Mouse (Mus musculus) layer of hippocampus, adult 8-10 months (tissue): ENCODE data around the gene Babam1. TPM values are rescaled to one million over a fixed set of nuclear protein-coding genes. Genes with fewer than 3 reads are reported as not detected.

Source experiments
- DNase-seq, 2 experiments: peaks; one replicate each; pipeline ENCODE4 v3.0.0; 2022; ENCODE audit warnings: low spot score in 2 of 2
- total RNA-seq, 4 experiments: library from RNA; stranded (reverse); gene quantifications; 2 replicates each; pipeline ENCODE4 v1.2.4; 2022

Gene Babam1
- total RNA-seq, 4 experiments from 2014 or later, result 95.9 to 110 (median 108) TPM

DNA sequence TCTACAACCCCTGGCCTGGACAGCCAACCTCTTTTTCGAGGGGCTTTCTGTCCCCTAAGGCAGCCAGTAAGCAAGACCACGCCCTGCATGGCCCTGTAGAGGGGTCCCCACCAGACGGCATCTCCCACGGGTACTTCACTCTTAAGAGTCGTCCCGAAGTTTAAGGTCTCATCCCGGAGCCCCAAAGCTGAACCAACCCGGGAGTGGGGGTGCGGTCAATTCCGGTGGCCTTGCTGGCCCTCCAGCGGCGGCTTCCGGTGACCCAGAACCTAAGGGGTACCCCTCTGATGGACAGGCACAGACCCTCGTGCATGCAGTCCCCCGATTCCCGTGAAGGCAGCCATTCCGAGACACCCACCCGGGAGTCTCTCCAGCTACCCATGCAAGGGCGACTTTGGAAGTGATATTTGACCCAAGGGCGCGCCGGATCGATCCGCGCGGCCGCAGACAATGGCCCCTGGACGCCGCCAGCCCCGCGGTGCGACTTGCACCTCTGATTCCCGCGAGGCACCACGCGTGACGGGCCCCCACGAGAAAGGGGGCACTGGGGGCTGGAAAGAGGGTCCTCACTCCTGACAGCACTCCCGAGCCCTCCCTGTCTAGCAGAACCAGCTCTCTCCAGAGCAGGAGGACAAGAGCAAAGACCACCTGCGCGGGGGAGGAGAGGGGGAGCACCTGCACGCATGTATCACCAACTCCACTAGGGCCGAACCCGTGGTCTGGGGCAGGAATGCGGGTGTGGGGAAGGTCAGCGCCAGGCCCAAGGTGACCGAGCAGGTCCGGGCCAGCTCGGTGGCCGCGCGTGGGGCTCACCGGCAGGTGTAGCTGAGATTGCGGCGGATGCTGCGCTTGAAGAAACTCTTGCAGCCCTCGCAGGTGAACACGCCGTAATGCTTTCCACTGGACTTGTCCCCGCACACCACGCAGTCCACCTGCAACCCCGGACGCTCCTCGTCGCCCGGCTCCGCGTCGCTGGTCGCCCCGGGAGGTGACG is 16.2 kb upstream of the Babam1 start:
- DNase-seq, result no peak

DNA sequence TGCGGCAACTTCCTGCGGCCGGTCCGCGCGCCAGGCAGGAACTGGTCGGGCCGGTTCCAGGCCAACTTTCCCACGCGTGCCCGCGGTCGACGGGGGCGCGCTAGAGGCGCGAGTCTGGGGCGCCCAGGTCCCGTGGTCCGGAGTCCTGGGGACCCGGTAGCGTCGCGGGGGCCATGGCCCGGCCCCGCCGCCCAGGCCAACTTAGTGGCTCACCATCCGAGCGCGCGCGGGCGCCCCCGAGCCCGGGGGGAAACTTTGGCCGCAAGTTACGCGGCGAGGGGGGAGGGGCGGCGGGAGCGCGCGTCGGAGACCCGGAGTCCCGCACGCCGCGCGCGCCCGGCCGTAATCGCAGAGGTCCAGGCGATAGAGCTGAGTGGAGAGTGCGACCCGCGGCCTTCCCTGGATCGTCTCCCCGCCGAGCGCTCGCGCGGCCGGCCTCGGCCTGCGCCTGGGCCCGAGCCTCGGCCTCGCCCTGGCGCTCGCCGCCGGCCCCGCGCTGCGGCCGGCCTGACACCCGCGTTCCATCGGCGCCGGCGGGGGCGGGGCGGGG is 15.2 kb upstream of the Babam1 start, which contains the start of gene Nr2f6:
Gene Nr2f6 (minus strand): TSS at position 540 of the 550 bp plus-strand sequence.
- DNase-seq, result no peak

- DNase-seq, result peak in 1 of 2 experiments; percentile 62
Observed at GRCm38 (mm10) chr8:71381971-71382961, 14.4 kb upstream of the Babam1 start.

GRCm38 (mm10) chr8:71383396-71383795 is 13.3 kb upstream of the Babam1 start:
- DNase-seq, result no peak

DNA sequence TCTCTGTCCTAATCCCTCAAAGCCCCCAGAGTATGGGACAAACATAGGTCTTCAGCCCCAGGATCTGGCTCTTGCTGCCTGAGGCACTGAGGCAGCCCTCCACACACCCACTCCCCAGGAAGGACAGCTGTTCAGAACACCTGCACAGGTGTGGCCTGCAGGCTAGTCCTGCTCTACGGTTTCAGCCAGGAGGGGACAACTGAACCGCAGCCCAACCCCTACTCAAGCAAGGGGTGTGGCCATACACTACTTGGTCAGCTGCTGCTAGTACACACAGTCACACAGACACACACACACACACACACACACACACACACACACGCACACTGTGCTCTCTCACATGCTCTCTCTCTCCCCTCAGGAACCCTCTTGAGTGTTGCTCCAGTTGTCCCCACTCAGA is 12.8 kb upstream of the Babam1 start:
- DNase-seq, result no peak

DNA sequence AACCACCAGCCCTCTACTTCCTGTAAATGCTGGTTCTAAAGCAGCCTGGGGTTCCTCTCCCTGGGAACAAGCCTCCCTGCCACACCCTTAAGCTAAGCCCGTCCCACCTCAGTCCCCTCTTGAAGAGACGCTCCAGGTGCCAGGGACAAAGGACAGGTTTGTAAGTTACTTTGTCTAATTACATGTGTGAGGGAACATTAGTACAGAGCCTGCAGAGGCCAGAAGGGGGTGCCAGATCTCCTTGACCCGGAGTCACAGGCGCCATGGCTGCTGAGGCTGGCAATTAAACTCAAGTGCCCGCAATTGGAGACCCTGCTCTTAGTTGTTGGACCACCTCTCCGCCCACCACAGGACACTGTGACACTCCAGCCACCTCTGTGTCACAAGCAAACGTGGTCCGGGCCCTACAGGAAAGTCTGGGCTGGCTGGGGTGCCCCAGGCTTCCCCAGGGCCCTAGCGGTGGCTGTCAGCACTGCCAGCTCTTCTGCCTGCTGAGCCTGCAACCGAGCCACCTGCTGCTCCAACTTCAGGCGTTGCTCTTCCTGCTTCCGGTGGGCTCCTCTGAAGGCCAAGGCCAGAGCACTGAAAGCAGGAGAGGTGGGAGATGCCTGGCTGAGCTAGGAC is 11.3 kb upstream of the Babam1 start:
- no peak for DNase-seq

- DNase-seq, result no peak
Observed at GRCm38 (mm10) chr8:71388267-71388666, 8.4 kb upstream of the Babam1 start.

- no peak for DNase-seq
Observed at GRCm38 (mm10) chr8:71391696-71392095, 5.0 kb upstream of the Babam1 start.

DNA sequence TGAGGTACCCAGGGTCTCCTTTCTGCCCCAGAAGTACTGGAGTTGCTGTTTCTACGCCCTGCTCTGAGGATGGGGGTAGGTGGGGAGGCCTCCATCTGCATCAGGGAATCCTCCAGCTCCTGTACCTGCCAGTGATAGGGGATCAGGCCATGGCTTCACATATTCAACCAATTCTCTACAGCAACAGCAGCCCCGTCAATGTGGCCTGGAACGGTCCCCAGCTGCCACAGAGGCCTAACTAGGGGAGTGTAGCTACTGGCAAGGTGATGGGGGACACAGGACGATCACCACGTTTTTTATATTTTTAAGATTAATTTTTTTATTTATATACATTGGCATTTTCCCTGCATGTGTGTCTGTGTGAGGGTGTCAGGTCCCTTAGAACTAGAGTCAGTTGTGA is 4.3 kb upstream of the Babam1 start:
- no peak for DNase-seq

GRCm38 (mm10) chr8:71392871-71393270 is 3.8 kb upstream of the Babam1 start:
- no peak for DNase-seq

GRCm38 (mm10) chr8:71394481-71394880 is 2.2 kb upstream of the Babam1 start:
- DNase-seq, result peak in 1 of 2 experiments; percentile 8

DNA sequence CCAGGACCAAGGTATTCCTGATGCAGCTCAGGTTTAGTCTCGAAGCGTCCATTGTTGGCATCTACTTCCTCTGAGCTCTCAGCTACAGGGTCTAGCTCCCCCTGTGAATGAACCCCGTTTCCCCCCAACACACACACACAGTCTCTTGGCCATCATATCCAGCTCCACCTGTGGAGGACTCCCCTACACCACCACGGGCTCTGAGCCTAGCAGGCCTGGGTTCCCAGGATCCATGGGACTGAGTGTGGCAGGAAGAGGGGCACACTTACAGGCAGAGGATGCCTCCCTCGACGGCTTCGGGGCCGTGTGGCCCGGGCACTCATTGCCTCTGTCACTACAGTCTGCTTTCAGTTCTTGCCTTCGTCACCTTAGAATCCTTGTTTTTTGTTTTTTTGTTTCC is 1.6 kb upstream of the Babam1 start:
- DNase-seq, result no peak

DNA sequence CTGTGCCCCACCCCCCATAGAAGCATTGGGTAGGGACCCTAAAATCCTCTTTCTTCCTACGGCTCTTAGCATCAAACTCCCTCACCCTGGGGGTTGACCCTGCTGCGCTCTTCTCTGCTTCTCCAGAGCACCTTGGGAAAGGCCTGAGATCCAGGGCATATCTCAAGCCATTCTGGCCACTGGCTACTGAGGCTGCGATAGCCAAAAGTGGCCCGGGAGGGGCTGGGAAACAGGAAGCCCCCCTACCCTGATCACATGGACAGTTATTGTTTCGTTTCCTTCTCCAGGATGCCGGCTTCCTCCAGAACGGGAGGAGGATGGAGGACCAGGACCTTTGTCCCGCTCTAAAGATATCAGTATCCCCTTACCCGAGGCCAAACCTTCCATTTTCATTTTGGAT is 1.0 kb upstream of the Babam1 start, which contains the start of gene Ushbp1:
Gene Ushbp1 (minus strand): TSS at position 174 of the 400 bp plus-strand sequence.
- peak in 1 of 2 experiments; percentile 11 for DNase-seq

- DNase-seq, result peak in 1 of 2 experiments; percentile 15
Observed at GRCm38 (mm10) chr8:71397701-71398100, 1.0 kb downstream of the Babam1 start.

DNA sequence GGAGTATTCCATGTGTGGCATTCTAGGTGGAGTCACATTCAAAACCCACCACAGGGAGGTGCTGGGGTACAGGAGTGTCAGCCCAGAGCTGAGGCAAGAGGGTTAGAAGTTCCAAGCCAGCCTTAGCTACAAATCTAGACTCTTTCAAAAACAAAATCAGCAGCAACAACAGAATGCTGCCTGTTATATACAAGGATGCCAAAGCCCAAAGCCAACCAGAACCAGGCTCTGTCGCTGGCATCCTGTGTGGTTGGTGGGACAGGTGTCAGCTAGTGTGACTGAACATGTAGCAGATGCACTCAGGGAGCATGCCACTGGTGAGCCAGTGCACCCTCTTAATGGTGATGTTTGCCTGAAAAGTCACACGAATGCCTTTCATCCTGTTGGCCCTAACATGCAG is 4.2 kb downstream of the Babam1 start:
- DNase-seq, result peak in 1 of 2 experiments; percentile 3

- peak in 1 of 2 experiments; percentile 9 for DNase-seq
Observed at GRCm38 (mm10) chr8:71401454-71401853, 4.8 kb downstream of the Babam1 start.

- no peak for DNase-seq
Observed at GRCm38 (mm10) chr8:71402446-71402964, 5.8 kb downstream of the Babam1 start.

DNA sequence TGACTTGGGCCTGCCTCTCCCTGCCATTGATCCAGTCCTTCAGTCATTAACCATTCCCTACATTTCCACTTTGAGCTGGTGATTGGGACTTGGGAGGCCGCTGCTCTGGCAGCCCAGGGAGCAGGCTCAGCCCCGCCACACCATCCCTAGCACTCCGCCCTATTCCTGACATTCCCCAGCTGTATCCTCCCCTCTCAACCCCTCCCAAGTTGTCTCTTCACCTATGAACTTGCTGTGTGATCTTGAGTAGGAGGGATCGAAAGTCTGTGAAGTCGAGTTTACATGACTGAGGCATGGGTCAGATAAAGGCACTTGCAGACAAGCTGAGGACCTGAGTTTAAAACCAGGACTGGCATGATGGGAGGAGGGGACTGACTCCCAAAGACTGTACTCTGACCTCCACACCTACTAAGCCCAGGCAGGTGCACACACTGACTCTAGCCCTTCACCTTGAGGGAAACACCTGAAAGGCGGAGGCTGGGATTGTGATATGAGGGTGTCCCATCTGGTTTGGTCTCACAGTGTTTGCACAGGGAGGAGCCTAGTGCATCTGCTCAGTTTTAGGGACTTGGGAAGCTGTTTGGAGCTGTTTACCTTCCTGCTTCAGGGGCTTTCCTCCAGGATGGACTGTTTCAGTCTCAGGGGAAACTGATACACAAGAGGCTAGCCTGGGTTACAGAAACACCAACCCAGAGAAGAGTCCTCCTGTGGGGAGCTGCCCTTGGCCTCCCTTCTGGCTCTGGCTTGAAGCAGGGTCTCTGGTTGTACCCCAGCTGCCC is 6.6 kb downstream of the Babam1 start:
- DNase-seq, result no peak

DNA sequence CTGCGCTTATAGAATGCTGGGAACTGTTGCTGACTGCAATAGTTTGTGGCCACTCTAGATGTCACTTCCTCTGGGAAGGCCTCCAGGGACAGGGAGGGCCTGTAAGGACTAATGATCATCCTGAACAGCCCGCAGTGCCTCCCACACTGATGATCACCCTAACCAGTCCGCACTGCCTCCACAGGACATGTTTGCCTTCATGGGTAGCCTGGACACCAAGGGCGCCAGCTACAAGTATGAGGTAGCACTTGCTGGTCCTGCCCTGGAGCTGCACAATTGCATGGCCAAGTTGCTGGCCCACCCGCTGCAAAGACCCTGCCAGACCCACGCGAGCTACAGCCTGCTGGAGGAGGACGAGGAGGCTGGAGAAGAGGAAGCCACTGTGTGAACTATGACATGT is 7.3 kb downstream of the Babam1 start:
- no peak for DNase-seq

DNA sequence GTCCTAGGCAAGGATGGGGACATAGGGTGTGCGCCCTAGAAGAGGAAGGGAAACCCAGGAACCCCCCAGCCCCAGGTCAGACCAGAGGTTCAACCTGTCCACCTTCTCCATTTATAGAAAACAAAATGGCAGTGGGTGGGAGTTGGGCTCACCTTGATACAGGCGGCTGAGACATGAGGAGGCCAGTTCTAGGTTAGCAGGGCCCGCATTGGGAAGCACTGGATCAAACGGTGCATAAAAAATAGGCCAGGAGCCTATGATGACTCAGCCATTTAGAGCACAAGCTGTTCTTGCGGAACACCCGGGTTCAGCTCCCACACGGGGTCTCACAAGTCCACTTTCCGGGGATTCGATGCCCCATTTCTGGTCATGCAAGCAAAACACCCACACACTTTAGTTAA is 8.3 kb downstream of the Babam1 start:
- DNase-seq, result peak in 1 of 2 experiments; percentile 10
